Mouse (Mus musculus): ENCODE measurements around the gene Gm1113. TPM values are rescaled to one million over a fixed set of nuclear protein-coding genes. Genes with fewer than 3 reads are reported as not detected.
A peak's percentile ranks its signal among the peaks of the same experiment; 100 is the strongest.

Gm1113 gene
- not detected in 2 replicates for polyA plus RNA-seq (2014; fragmentation: Nextera tagmentation; extraction: Ambion mirVana)

GRCm38 (mm10) chr9:35518169-35518568, at the start of gene Gm1113:
Gm1113 (minus strand) TSS chr9:35518269.
- ATAC-seq (no peak), DNase-seq (ENCODE audit: low spot score) (no peak)
- no peaks in the 10 kb centered on the region for H3K9me3 ChIP-seq (replicated peaks; ENCODE audit: control insufficient read depth, low read length)
- H3K27ac ChIP-seq (ENCODE audit: low read depth, low read length): no peak within 1 kb of the TSS
- 80% methylated on average over 3 of the region's 3 CpGs for WGBS
- H3K27me3 ChIP-seq (replicated peaks; ENCODE audit: control insufficient read depth, insufficient read depth, low read length): no peaks in the 10 kb centered on the region
- H3K4me1 ChIP-seq (ENCODE audit: control insufficient read depth, insufficient read depth, low read length): peaks cover 5% of the 10 kb centered on the region
- no peak within 1 kb of the TSS for H3K4me3 ChIP-seq (ENCODE audit: low read depth, low read length)
- H3K9ac ChIP-seq (ENCODE audit: low read length): no peak within 1 kb of the TSS
- H3K36me3 ChIP-seq (ENCODE audit: control insufficient read depth, insufficient read depth, low read length): no peaks in the 10 kb centered on the region
- no peak within 1 kb of the TSS for H3K4me2 ChIP-seq (ENCODE audit: low read length)

GRCm38 (mm10) chr9:35564536-35565240, 46.6 kb upstream of the Gm1113 start:
- H3K9me3 ChIP-seq (replicated peaks; ENCODE audit: control insufficient read depth, low read length): no peaks in the 10 kb centered on the region
- H3K27me3 ChIP-seq (replicated peaks; ENCODE audit: control insufficient read depth, insufficient read depth, low read length): no peaks in the 10 kb centered on the region
- no peak for ATAC-seq
- H3K9ac ChIP-seq (ENCODE audit: low read length): no peak overlapping the region
- no peak overlapping the region for H3K4me3 ChIP-seq (ENCODE audit: low read depth, low read length)
- H3K4me2 ChIP-seq (ENCODE audit: low read length): no peak overlapping the region
- H3K27ac ChIP-seq (ENCODE audit: low read depth, low read length): no peak overlapping the region
- no peak for DNase-seq (ENCODE audit: low spot score)
- H3K36me3 ChIP-seq (ENCODE audit: control insufficient read depth, insufficient read depth, low read length): peaks cover 61% of the 10 kb centered on the region
- H3K4me1 ChIP-seq (ENCODE audit: control insufficient read depth, insufficient read depth, low read length): peaks cover 10% of the 10 kb centered on the region
- 91% methylated on average over 5 of the region's 5 CpGs for WGBS

- Histone ChIP-seq H3K9me3 (replicated peaks; ENCODE audit: control insufficient read depth, low read length) (no peaks in the 10 kb centered on the region), H3K4me1 (ENCODE audit: control insufficient read depth, insufficient read depth, low read length) (peaks cover 11% of the 10 kb centered on the region), H3K36me3 (ENCODE audit: control insufficient read depth, insufficient read depth, low read length) (peaks cover 47% of the 10 kb centered on the region), H3K4me3 (ENCODE audit: low read depth, low read length) (no peak overlapping the region), H3K4me2 (ENCODE audit: low read length) (no peak overlapping the region), H3K27ac (ENCODE audit: low read depth, low read length) (no peak overlapping the region), H3K27me3 (replicated peaks; ENCODE audit: control insufficient read depth, insufficient read depth, low read length) (peaks cover 4% of the 10 kb centered on the region; the same call in 1 of the 2 replicates), H3K9ac (ENCODE audit: low read length) (no peak overlapping the region)
- WGBS: 90% methylated on average over 6 of the region's 6 CpGs
- ATAC-seq: no peak
- no peak for DNase-seq (ENCODE audit: low spot score)
Measured at GRCm38 (mm10) chr9:35561583-35561982, 43.5 kb upstream of the Gm1113 start.

GRCm38 (mm10) chr9:35561076-35561475, 43.0 kb upstream of the Gm1113 start:
- no peak overlapping the region for H3K4me3 ChIP-seq (ENCODE audit: low read depth, low read length)
- ATAC-seq: no peak
- peaks cover 11% of the 10 kb centered on the region for H3K4me1 ChIP-seq (ENCODE audit: control insufficient read depth, insufficient read depth, low read length)
- peaks cover 42% of the 10 kb centered on the region for H3K36me3 ChIP-seq (ENCODE audit: control insufficient read depth, insufficient read depth, low read length)
- H3K9me3 ChIP-seq (replicated peaks; ENCODE audit: control insufficient read depth, low read length): no peaks in the 10 kb centered on the region
- H3K27ac ChIP-seq (ENCODE audit: low read depth, low read length): no peak overlapping the region
- no peak overlapping the region for H3K4me2 ChIP-seq (ENCODE audit: low read length)
- DNase-seq (ENCODE audit: low spot score): no peak
- H3K9ac ChIP-seq (ENCODE audit: low read length): no peak overlapping the region
- H3K27me3 ChIP-seq (replicated peaks; ENCODE audit: control insufficient read depth, insufficient read depth, low read length): peaks cover 4% of the 10 kb centered on the region; the same call in 1 of the 2 replicates
- WGBS: 95% methylated on average over 11 of the region's 11 CpGs

GRCm38 (mm10) chr9:35559009-35559890, 41.2 kb upstream of the Gm1113 start:
- peaks cover 11% of the 10 kb centered on the region for H3K4me1 ChIP-seq (ENCODE audit: control insufficient read depth, insufficient read depth, low read length)
- peaks cover 29% of the 10 kb centered on the region for H3K36me3 ChIP-seq (ENCODE audit: control insufficient read depth, insufficient read depth, low read length)
- H3K27ac ChIP-seq (ENCODE audit: low read depth, low read length): peak overlapping the region; percentile 75; the same call in 1 of the 2 replicates
- peak overlapping the region; percentile 60 for H3K4me3 ChIP-seq (ENCODE audit: low read depth, low read length)
- DNase-seq (ENCODE audit: low spot score) (peak; percentile 98), ATAC-seq (peak; percentile 94)
- H3K4me2 ChIP-seq (ENCODE audit: low read length): peak overlapping the region; percentile 92
- peaks cover 4% of the 10 kb centered on the region; the same call in 1 of the 2 replicates for H3K27me3 ChIP-seq (replicated peaks; ENCODE audit: control insufficient read depth, insufficient read depth, low read length)
- no peaks in the 10 kb centered on the region for H3K9me3 ChIP-seq (replicated peaks; ENCODE audit: control insufficient read depth, low read length)
- peak overlapping the region; percentile 71 for H3K9ac ChIP-seq (ENCODE audit: low read length)
- 1% methylated on average over 31 of the region's 31 CpGs for WGBS

GRCm38 (mm10) chr9:35558257-35559008, 40.4 kb upstream of the Gm1113 start, which contains the start of the genes Ddx25 and Pus3:
Ddx25 (minus strand) TSS chr9:35558528.
Pus3 (plus strand) TSS chr9:35558595.
- Histone ChIP-seq H3K4me1 (ENCODE audit: control insufficient read depth, insufficient read depth, low read length) (peaks cover 11% of the 10 kb centered on the region), H3K4me2 (ENCODE audit: low read length) (peak within 1 kb of the TSS; percentile 92), H3K9me3 (replicated peaks; ENCODE audit: control insufficient read depth, low read length) (no peaks in the 10 kb centered on the region), H3K36me3 (ENCODE audit: control insufficient read depth, insufficient read depth, low read length) (peaks cover 25% of the 10 kb centered on the region), H3K27me3 (replicated peaks; ENCODE audit: control insufficient read depth, insufficient read depth, low read length) (peaks cover 4% of the 10 kb centered on the region; the same call in 1 of the 2 replicates), H3K4me3 (ENCODE audit: low read depth, low read length) (peak within 1 kb of the TSS; percentile 60), H3K9ac (ENCODE audit: low read length) (peak within 1 kb of the TSS; percentile 71), H3K27ac (ENCODE audit: low read depth, low read length) (peak within 1 kb of the TSS; percentile 75)
- ATAC-seq: peak; percentile 83
- WGBS: under 1% methylated on average over 59 of the region's 59 CpGs
- DNase-seq (ENCODE audit: low spot score): peak; percentile 71

GRCm38 (mm10) chr9:35556494-35557102, 38.5 kb upstream of the Gm1113 start:
- peaks cover 16% of the 10 kb centered on the region for H3K36me3 ChIP-seq (ENCODE audit: control insufficient read depth, insufficient read depth, low read length)
- no peak for DNase-seq (ENCODE audit: low spot score)
- H3K9me3 ChIP-seq (replicated peaks; ENCODE audit: control insufficient read depth, low read length): no peaks in the 10 kb centered on the region
- H3K4me1 ChIP-seq (ENCODE audit: control insufficient read depth, insufficient read depth, low read length): peaks cover 11% of the 10 kb centered on the region
- H3K4me2 ChIP-seq (ENCODE audit: low read length): no peak overlapping the region
- H3K4me3 ChIP-seq (ENCODE audit: low read depth, low read length): no peak overlapping the region
- ATAC-seq: no peak
- H3K27ac ChIP-seq (ENCODE audit: low read depth, low read length): no peak overlapping the region
- 75% methylated on average over 12 of the region's 12 CpGs for WGBS
- peaks cover 4% of the 10 kb centered on the region; the same call in 1 of the 2 replicates for H3K27me3 ChIP-seq (replicated peaks; ENCODE audit: control insufficient read depth, insufficient read depth, low read length)
- H3K9ac ChIP-seq (ENCODE audit: low read length): no peak overlapping the region

- 85% methylated on average over 9 of the region's 9 CpGs for WGBS
- Histone ChIP-seq H3K27me3 (replicated peaks; ENCODE audit: control insufficient read depth, insufficient read depth, low read length) (no peaks in the 10 kb centered on the region), H3K27ac (ENCODE audit: low read depth, low read length) (no peak overlapping the region), H3K36me3 (ENCODE audit: control insufficient read depth, insufficient read depth, low read length) (0 out of 2 replicates have a peak, but pooled peaks cover 8% of the 10 kb centered on the region), H3K9ac (ENCODE audit: low read length) (no peak overlapping the region), H3K4me3 (ENCODE audit: low read depth, low read length) (no peak overlapping the region), H3K9me3 (replicated peaks; ENCODE audit: control insufficient read depth, low read length) (no peaks in the 10 kb centered on the region), H3K4me1 (ENCODE audit: control insufficient read depth, insufficient read depth, low read length) (no peaks in the 10 kb centered on the region), H3K4me2 (ENCODE audit: low read length) (no peak overlapping the region)
- ATAC-seq (no peak), DNase-seq (ENCODE audit: low spot score) (no peak)
Measured at GRCm38 (mm10) chr9:35548455-35548854, 30.4 kb upstream of the Gm1113 start.
